Mouse (Mus musculus) embryonic facial prominence, embryonic 11.5 days (tissue): ENCODE data around the gene Unc119b. TPM values are rescaled to one million over a fixed set of nuclear protein-coding genes. Genes with fewer than 3 reads are reported as not detected.
"Not testable (repeated sequence)": the region's sequence is repeated elsewhere in the genome, so short reads cannot be mapped to it uniquely, and the experiment has no call there.

ENCODE experiments used
- ATAC-seq: fragments of 200-750 bp; cut with Nextera tagmentation; replicated peaks from 2 replicates; pipeline ENCODE4 v1.8.0; 2017; ENCODE audit warnings: low read depth; ENCODE audit not compliant: insufficient number of reproducible peaks, low FRiP score, low TSS enrichment
- DNase-seq: peaks from one replicate; pipeline ENCODE4 v3.0.0-alpha.2; 2015; ENCODE audit warnings: low spot score
- H3K27ac ChIP-seq: fragments of 300-500 bp; sonication (generic); replicated peaks from 2 replicates; pipeline ENCODE4 v1.5.1; 2014; ENCODE audit warnings: mild to moderate bottlenecking, low read depth, low read length, control low read depth
- H3K27me3 ChIP-seq: fragments of 300-500 bp; sonication (generic); 2 replicates; pipeline ENCODE4 v1.6.1; 2014; ENCODE audit warnings: mild to moderate bottlenecking, low read length, moderate library complexity, mixed read lengths; ENCODE audit not compliant: control insufficient read depth, insufficient read depth
- H3K36me3 ChIP-seq: fragments of 300-500 bp; sonication (generic); replicated peaks from 2 replicates; pipeline ENCODE4 v1.6.1; 2014; ENCODE audit warnings: low read depth, mild to moderate bottlenecking, low read length, moderate library complexity, mixed read lengths; ENCODE audit not compliant: control insufficient read depth, insufficient read depth
- H3K4me1 ChIP-seq: fragments of 300-500 bp; sonication (generic); 2 replicates; pipeline ENCODE4 v1.6.1; 2014; ENCODE audit warnings: low read length, mixed read lengths; ENCODE audit not compliant: control insufficient read depth, insufficient read depth
- H3K4me2 ChIP-seq: fragments of 300-500 bp; sonication (generic); 2 replicates; pipeline ENCODE4 v1.6.1; 2014; ENCODE audit warnings: low read depth, mild to moderate bottlenecking, control low read depth, low read length, moderate library complexity
- H3K4me3 ChIP-seq: fragments of 300-500 bp; sonication (generic); 2 replicates; pipeline ENCODE4 v1.5.1; 2014; ENCODE audit warnings: low read depth, low read length, control low read depth
- H3K9ac ChIP-seq: fragments of 300-500 bp; sonication (generic); replicated peaks from 2 replicates; pipeline ENCODE4 v1.6.1; 2014; ENCODE audit warnings: mild to moderate bottlenecking, control low read depth, low read length
- H3K9me3 ChIP-seq: fragments of 300-500 bp; sonication (generic); replicated peaks from 2 replicates; pipeline ENCODE4 v1.6.1; 2016; ENCODE audit warnings: mild to moderate bottlenecking, low read length, inconsistent platforms, mixed read lengths; ENCODE audit not compliant: control insufficient read depth
- WGBS: fragments of 180-500 bp; shearing (Covaris S2); extraction: QIAGEN DNeasy Blood & Tissue Kit; methylation state at CpG from one replicate; pipeline ENCODE4 v1.1.7; 2014; 5-methylcytosine and 5-hydroxymethylcytosine counted together
- polyA plus RNA-seq: library from polyadenylated mRNA; unstranded; fragments of >200 nt; fragmentation: Nextera tagmentation; extraction: Ambion mirVana; gene quantifications from 2 replicates; pipeline ENCODE4 v1.2.1, GENCODE M21; 2014

The Unc119b gene
- polyA plus RNA-seq, 1 experiment from 2014 or later, result 49.6 TPM

GRCm38 (mm10) chr5:115120978-115121377 is 13.8 kb downstream of the Unc119b start:
- H3K27ac ChIP-seq, result no peak overlapping the region
- H3K9ac ChIP-seq, result no peak overlapping the region
- no peak overlapping the region for H3K4me2 ChIP-seq
- no peaks in the 10 kb centered on the region for H3K27me3 ChIP-seq
- 72% methylated on average over 5 of the region's 5 CpGs for WGBS
- H3K4me1 ChIP-seq, result no peaks in the 10 kb centered on the region
- no peaks in the 10 kb centered on the region for H3K9me3 ChIP-seq
- no peak for ATAC-seq
- DNase-seq, result no peak
- no peak overlapping the region for H3K4me3 ChIP-seq
- peaks cover 3% of the 10 kb centered on the region for H3K36me3 ChIP-seq

GRCm38 (mm10) chr5:115118961-115119570 is 15.7 kb downstream of the Unc119b start, which contains the start of gene Acads:
Acads (minus strand) TSS chr5:115119346.
- under 1% methylated on average over 39 of the region's 39 CpGs for WGBS
- Histone ChIP-seq H3K9ac (peak within 1 kb of the TSS; percentile 91), H3K27ac (peak within 1 kb of the TSS; percentile 38; the same call in 1 of the 2 replicates), H3K9me3 (no peaks in the 10 kb centered on the region), H3K27me3 (no peaks in the 10 kb centered on the region), H3K36me3 (peaks cover 3% of the 10 kb centered on the region), H3K4me2 (peak within 1 kb of the TSS; percentile 82), H3K4me1 (no peaks in the 10 kb centered on the region), H3K4me3 (peak within 1 kb of the TSS; percentile 84)
- ATAC-seq (peak; percentile 68), DNase-seq (peak; percentile 89)

GRCm38 (mm10) chr5:115117467-115117866 is 17.3 kb downstream of the Unc119b start:
- DNase-seq (no peak), ATAC-seq (no peak)
- peaks cover 3% of the 10 kb centered on the region for H3K36me3 ChIP-seq
- no peaks in the 10 kb centered on the region for H3K27me3 ChIP-seq
- 94% methylated on average over 13 of the region's 13 CpGs for WGBS
- H3K4me1 ChIP-seq, result no peaks in the 10 kb centered on the region
- H3K9me3 ChIP-seq, result no peaks in the 10 kb centered on the region
- H3K4me3 ChIP-seq, result no peak overlapping the region
- H3K27ac ChIP-seq, result no peak overlapping the region
- H3K4me2 ChIP-seq, result no peak overlapping the region
- no peak overlapping the region for H3K9ac ChIP-seq

- no peak for DNase-seq
- Histone ChIP-seq H3K4me1 (no peaks in the 10 kb centered on the region), H3K27me3 (no peaks in the 10 kb centered on the region), H3K4me3 (no peak overlapping the region), H3K9me3 (no peaks in the 10 kb centered on the region), H3K36me3 (peaks cover 3% of the 10 kb centered on the region), H3K4me2 (no peak overlapping the region), H3K27ac (no peak overlapping the region), H3K9ac (no peak overlapping the region)
- ATAC-seq, result no peak; the same call in 1 of the 2 replicates
- WGBS, result 88% methylated on average over 3 of the region's 3 CpGs
Measured at GRCm38 (mm10) chr5:115116426-115116825, 18.3 kb downstream of the Unc119b start.

GRCm38 (mm10) chr5:115114501-115114900 is 20.3 kb downstream of the Unc119b start:
- H3K4me1 ChIP-seq, result no peaks in the 10 kb centered on the region
- no peak overlapping the region for H3K27ac ChIP-seq
- H3K4me3 ChIP-seq, result no peak overlapping the region
- no peak overlapping the region for H3K4me2 ChIP-seq
- peaks cover 3% of the 10 kb centered on the region for H3K36me3 ChIP-seq
- DNase-seq (no peak), ATAC-seq (no peak)
- WGBS, result 95% methylated on average over 8 of the region's 8 CpGs
- no peaks in the 10 kb centered on the region for H3K27me3 ChIP-seq
- H3K9ac ChIP-seq, result no peak overlapping the region
- no peaks in the 10 kb centered on the region for H3K9me3 ChIP-seq

- no peaks in the 10 kb centered on the region for H3K27me3 ChIP-seq
- ATAC-seq, result no peak
- H3K27ac ChIP-seq, result no peak overlapping the region
- no peaks in the 10 kb centered on the region for H3K9me3 ChIP-seq
- DNase-seq, result no peak
- no peaks in the 10 kb centered on the region for H3K4me1 ChIP-seq
- H3K36me3 ChIP-seq, result peaks cover 3% of the 10 kb centered on the region
- WGBS, result 94% methylated on average over 12 of the region's 12 CpGs
- H3K4me3 ChIP-seq, result no peak overlapping the region
- no peak overlapping the region for H3K4me2 ChIP-seq
- H3K9ac ChIP-seq, result no peak overlapping the region
Measured at GRCm38 (mm10) chr5:115113244-115113643, 21.5 kb downstream of the Unc119b start.

GRCm38 (mm10) chr5:115111156-115111555 is 23.6 kb downstream of the Unc119b start:
- no peak overlapping the region for H3K4me3 ChIP-seq
- no peak overlapping the region for H3K9ac ChIP-seq
- no peaks in the 10 kb centered on the region for H3K4me1 ChIP-seq
- no peaks in the 10 kb centered on the region for H3K9me3 ChIP-seq
- no peak for ATAC-seq
- H3K4me2 ChIP-seq, result no peak overlapping the region
- H3K36me3 ChIP-seq, result no peaks in the 10 kb centered on the region; the same call in 1 of the 2 replicates
- DNase-seq, result no peak
- WGBS, result 93% methylated on average over 8 of the region's 8 CpGs
- no peak overlapping the region for H3K27ac ChIP-seq
- H3K27me3 ChIP-seq, result no peaks in the 10 kb centered on the region

GRCm38 (mm10) chr5:115103253-115103652 is 31.5 kb downstream of the Unc119b start:
- DNase-seq, H3K9ac ChIP-seq, ATAC-seq, H3K36me3 ChIP-seq, H3K27me3 ChIP-seq, H3K4me2 ChIP-seq, H3K9me3 ChIP-seq, H3K27ac ChIP-seq, H3K4me3 ChIP-seq, H3K4me1 ChIP-seq: not testable (repeated sequence)
- WGBS, result 97% methylated on average over 23 of the region's 23 CpGs
